Mouse (Mus musculus): ENCODE measurements around the gene Alkbh6. TPM values are rescaled to one million over a fixed set of nuclear protein-coding genes. Genes with fewer than 3 reads are reported as not detected.

Gene Alkbh6
- total and polyA plus RNA-seq, 2 experiments: 15.0 to 51.4 TPM

GRCm38 (mm10) chr7:30296816-30297215, 11.7 kb upstream of the Alkbh6 start:
- Histone ChIP-seq H3K4me3 (ENCODE audit: insufficient read depth, low read depth, low read length) (no peak overlapping the region), H3K4me1 (ENCODE audit: control insufficient read depth, insufficient read depth, low read length) (no peaks in the 10 kb centered on the region), H3K36me3 (ENCODE audit: control insufficient read depth, insufficient read depth, low read length) (no peaks in the 10 kb centered on the region), H3K27me3 (ENCODE audit: control insufficient read depth, insufficient read depth, low read length) (no peaks in the 10 kb centered on the region), H3K9ac (ENCODE audit: low read depth, low read length) (no peak overlapping the region), H3K27ac (replicated peaks; ENCODE audit: insufficient read depth, low read depth, low read length) (no peak overlapping the region), H3K79me2 (ENCODE audit: control insufficient read depth, insufficient read depth, low read length) (no peaks in the 10 kb centered on the region)
- WGBS: 85% methylated on average over 15 of the region's 15 CpGs
- no peak for DNase-seq (ENCODE audit: extremely low read depth, low read depth, low spot score)
- TF ChIP-seq POLR2A (IDR thresholded peaks at IDR 0.05; ENCODE audit: extremely low read depth, insufficient read depth, low read length): no peak
- no peak for TF ChIP-seq CTCF (IDR thresholded peaks at IDR 0.05; ENCODE audit: low read depth, low read length)

- 82% methylated on average over 16 of the region's 16 CpGs for WGBS
- TF ChIP-seq POLR2A (IDR thresholded peaks at IDR 0.05; ENCODE audit: extremely low read depth, insufficient read depth, low read length): no peak
- no peak for TF ChIP-seq CTCF (IDR thresholded peaks at IDR 0.05; ENCODE audit: low read depth, low read length)
- no peak overlapping the region for H3K4me3 ChIP-seq (ENCODE audit: insufficient read depth, low read depth, low read length)
Observed at GRCm38 (mm10) chr7:30297266-30297665, 11.3 kb upstream of the Alkbh6 start.

DNA sequence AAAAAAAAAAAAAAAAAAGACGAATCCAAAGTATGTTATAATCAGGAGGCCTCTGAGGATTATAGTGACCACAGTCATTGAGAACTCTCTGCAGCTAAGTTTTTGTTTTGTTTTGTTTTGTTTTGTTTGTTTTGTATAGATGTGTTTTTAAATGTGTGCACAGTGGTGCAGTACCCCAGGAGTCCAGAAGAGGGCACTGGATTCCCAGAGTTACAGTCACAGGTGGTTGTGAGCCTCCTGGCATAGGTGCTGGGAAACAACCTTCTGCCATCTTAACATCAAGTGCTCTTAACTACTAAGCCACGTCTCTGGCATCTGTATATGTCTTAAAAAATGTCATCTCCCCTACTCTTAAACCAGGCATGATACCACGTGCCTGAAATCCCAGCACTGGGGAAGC, 7.6 kb upstream of the Alkbh6 start:
- H3K27me3 ChIP-seq (ENCODE audit: control insufficient read depth, insufficient read depth, low read length): no peaks in the 10 kb centered on the region
- H3K4me1 ChIP-seq (ENCODE audit: control insufficient read depth, insufficient read depth, low read length): no peaks in the 10 kb centered on the region
- 54% methylated on average over 3 of the region's 3 CpGs for WGBS
- no peak overlapping the region for H3K9ac ChIP-seq (ENCODE audit: low read depth, low read length)
- H3K4me3 ChIP-seq (ENCODE audit: insufficient read depth, low read depth, low read length): no peak overlapping the region
- peak; percentile 39 for DNase-seq (ENCODE audit: extremely low read depth, low read depth, low spot score)
- TF ChIP-seq CTCF (IDR thresholded peaks at IDR 0.05; ENCODE audit: low read depth, low read length) (peak; percentile 71), POLR2A (IDR thresholded peaks at IDR 0.05; ENCODE audit: extremely low read depth, insufficient read depth, low read length) (no peak)
- H3K36me3 ChIP-seq (ENCODE audit: control insufficient read depth, insufficient read depth, low read length): no peaks in the 10 kb centered on the region
- no peak overlapping the region for H3K27ac ChIP-seq (replicated peaks; ENCODE audit: insufficient read depth, low read depth, low read length)
- H3K79me2 ChIP-seq (ENCODE audit: control insufficient read depth, insufficient read depth, low read length): no peaks in the 10 kb centered on the region

More at GRCm38 (mm10) chr7:30297266-30297665, 11.3 kb upstream of the Alkbh6 start:
- Histone ChIP-seq H3K9ac (ENCODE audit: low read depth, low read length) (no peak overlapping the region), H3K36me3 (ENCODE audit: control insufficient read depth, insufficient read depth, low read length) (no peaks in the 10 kb centered on the region), H3K4me1 (ENCODE audit: control insufficient read depth, insufficient read depth, low read length) (no peaks in the 10 kb centered on the region), H3K27ac (replicated peaks; ENCODE audit: insufficient read depth, low read depth, low read length) (no peak overlapping the region), H3K79me2 (ENCODE audit: control insufficient read depth, insufficient read depth, low read length) (no peaks in the 10 kb centered on the region), H3K27me3 (ENCODE audit: control insufficient read depth, insufficient read depth, low read length) (no peaks in the 10 kb centered on the region)
- no peak for DNase-seq (ENCODE audit: extremely low read depth, low read depth, low spot score)

DNA sequence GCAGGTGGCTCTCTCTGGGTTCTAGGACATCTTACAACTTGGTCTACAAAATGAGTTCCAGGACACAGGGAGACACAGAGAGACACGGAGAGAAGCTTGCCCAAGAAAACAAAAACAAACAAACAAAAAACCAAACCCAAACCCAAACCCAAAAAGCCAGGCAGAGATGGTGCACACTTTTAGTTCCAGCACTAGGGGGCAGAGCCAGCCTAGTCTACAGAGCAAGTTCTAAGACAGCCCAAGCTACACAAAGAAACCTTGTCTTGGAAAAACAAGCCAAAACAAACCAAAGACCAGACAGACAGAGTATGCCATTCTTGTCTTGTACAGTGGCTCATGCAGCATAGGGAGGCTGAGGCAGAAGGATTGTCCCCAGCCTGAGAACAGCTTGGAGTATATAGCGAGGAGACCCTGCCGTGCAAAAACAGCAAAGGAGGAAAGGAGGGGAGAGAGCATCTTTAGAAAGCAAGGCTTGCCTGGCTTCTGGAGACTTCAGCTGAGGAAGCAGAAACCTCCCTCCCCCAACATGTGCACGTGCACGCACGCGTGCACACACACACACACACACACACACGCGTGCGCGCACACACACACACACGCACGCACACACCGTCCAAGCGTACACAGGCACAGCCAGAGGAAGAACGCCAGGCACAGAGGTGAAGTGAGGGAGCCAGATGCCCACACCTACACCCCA, 2.3 kb upstream of the Alkbh6 start:
- Histone ChIP-seq H3K36me3 (ENCODE audit: control insufficient read depth, insufficient read depth, low read length) (no peaks in the 10 kb centered on the region), H3K4me3 (ENCODE audit: insufficient read depth, low read depth, low read length) (no peak overlapping the region), H3K27ac (replicated peaks; ENCODE audit: insufficient read depth, low read depth, low read length) (no peak overlapping the region), H3K4me1 (ENCODE audit: control insufficient read depth, insufficient read depth, low read length) (peaks cover 7% of the 10 kb centered on the region; the same call in 1 of the 2 replicates), H3K9ac (ENCODE audit: low read depth, low read length) (no peak overlapping the region), H3K27me3 (ENCODE audit: control insufficient read depth, insufficient read depth, low read length) (no peaks in the 10 kb centered on the region), H3K79me2 (ENCODE audit: control insufficient read depth, insufficient read depth, low read length) (no peaks in the 10 kb centered on the region)
- DNase-seq (ENCODE audit: extremely low read depth, low read depth, low spot score): peak; percentile 37
- WGBS: 88% methylated on average over 16 of the region's 16 CpGs
- peak; percentile 46; the same call in 1 of the 2 replicates for TF ChIP-seq CTCF (IDR thresholded peaks at IDR 0.05; ENCODE audit: low read depth, low read length)
- no peak for TF ChIP-seq POLR2A (IDR thresholded peaks at IDR 0.05; ENCODE audit: extremely low read depth, insufficient read depth, low read length)

DNA sequence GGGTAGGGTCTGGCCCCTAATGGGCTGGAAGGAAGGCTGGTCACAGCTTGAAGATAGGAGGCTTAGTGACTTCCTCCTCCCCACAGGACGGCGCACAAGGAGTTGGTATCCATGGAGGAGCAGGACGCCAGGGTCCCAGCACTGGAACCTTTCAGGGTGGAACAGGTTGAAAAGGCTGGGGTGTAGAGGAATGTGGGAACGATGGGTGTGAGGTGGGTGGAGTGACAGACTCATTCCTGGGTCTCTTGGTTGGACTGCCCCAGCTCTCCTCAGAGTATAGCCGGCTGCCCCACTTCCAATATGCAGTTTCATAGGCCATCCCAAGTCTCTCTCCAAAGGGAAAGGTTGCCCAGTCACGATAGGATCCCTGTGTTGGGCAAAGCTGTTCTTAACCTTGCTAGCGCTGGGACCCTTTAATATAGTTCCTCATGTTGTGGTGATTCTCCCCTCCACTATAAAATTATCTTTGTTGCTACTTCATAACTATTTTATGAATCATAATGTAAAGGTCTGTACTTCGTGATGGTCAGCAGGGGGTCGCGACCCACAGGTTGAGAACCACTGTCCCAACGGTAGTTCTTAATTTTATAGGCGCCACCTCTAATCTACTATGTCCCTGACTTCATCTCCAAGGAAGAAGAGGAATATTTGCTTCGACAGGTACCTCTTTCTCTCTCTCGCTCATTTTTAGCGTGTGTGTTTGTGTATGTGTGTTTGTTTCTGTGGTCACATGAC, 1.0 kb downstream of the Alkbh6 start:
- no peaks in the 10 kb centered on the region for H3K27me3 ChIP-seq (ENCODE audit: control insufficient read depth, insufficient read depth, low read length)
- peaks cover 16% of the 10 kb centered on the region for H3K4me1 ChIP-seq (ENCODE audit: control insufficient read depth, insufficient read depth, low read length)
- peak overlapping the region; percentile 54 for H3K9ac ChIP-seq (ENCODE audit: low read depth, low read length)
- WGBS: 48% methylated on average over 15 of the region's 15 CpGs
- no peak for TF ChIP-seq CTCF (IDR thresholded peaks at IDR 0.05; ENCODE audit: low read depth, low read length)
- TF ChIP-seq POLR2A (IDR thresholded peaks at IDR 0.05; ENCODE audit: extremely low read depth, insufficient read depth, low read length): no peak
- DNase-seq (ENCODE audit: extremely low read depth, low read depth, low spot score): no peak
- no peak overlapping the region for H3K27ac ChIP-seq (replicated peaks; ENCODE audit: insufficient read depth, low read depth, low read length)
- H3K79me2 ChIP-seq (ENCODE audit: control insufficient read depth, insufficient read depth, low read length): peaks cover 6% of the 10 kb centered on the region; the same call in 1 of the 2 replicates
- peak overlapping the region; percentile 48; the same call in 1 of the 2 replicates for H3K4me3 ChIP-seq (ENCODE audit: insufficient read depth, low read depth, low read length)
- no peaks in the 10 kb centered on the region for H3K36me3 ChIP-seq (ENCODE audit: control insufficient read depth, insufficient read depth, low read length)
